Mouse (Mus musculus) kidney, embryonic 16.5 days (tissue): ENCODE measurements around the gene 4930572O03Rik. TPM values are rescaled to one million over a fixed set of nuclear protein-coding genes. Genes with fewer than 3 reads are reported as not detected.
"Not testable (repeated sequence)": the region's sequence is repeated elsewhere in the genome, so short reads cannot be mapped to it uniquely, and the experiment has no call there.

Source experiments
- ATAC-seq: fragments of 200-750 bp; cut with Nextera tagmentation; 2 replicates; pipeline ENCODE4 v1.8.0; 2017; ENCODE audit warnings: moderate TSS enrichment; ENCODE audit not compliant: low FRiP score, low TSS enrichment
- H3K27ac ChIP-seq: fragments of 300-500 bp; sonication (generic); 2 replicates; pipeline ENCODE4 v1.5.1; 2014; ENCODE audit warnings: low read length
- H3K27me3 ChIP-seq: fragments of 300-500 bp; sonication (generic); 2 replicates; pipeline ENCODE4 v1.6.1; 2014; ENCODE audit warnings: low read length, control low read depth, mixed read lengths; ENCODE audit not compliant: insufficient read depth
- H3K36me3 ChIP-seq: fragments of 300-500 bp; sonication (generic); 2 replicates; pipeline ENCODE4 v1.6.1; 2014; ENCODE audit warnings: low read length, control low read depth, mixed read lengths; ENCODE audit not compliant: insufficient read depth
- H3K4me1 ChIP-seq: fragments of 300-500 bp; sonication (generic); 2 replicates; pipeline ENCODE4 v1.6.1; 2014; ENCODE audit warnings: low read length, control low read depth, mixed read lengths; ENCODE audit not compliant: insufficient read depth
- H3K4me2 ChIP-seq: fragments of 300-500 bp; sonication (generic); replicated peaks from 2 replicates; pipeline ENCODE4 v1.6.1; 2014; ENCODE audit warnings: low read depth, low read length
- H3K4me3 ChIP-seq: fragments of 300-500 bp; sonication (generic); 2 replicates; pipeline ENCODE4 v1.5.1; 2014; ENCODE audit warnings: mild to moderate bottlenecking, low read length
- H3K9ac ChIP-seq: fragments of 300-500 bp; sonication (generic); replicated peaks from 2 replicates; pipeline ENCODE4 v1.6.1; 2014; ENCODE audit warnings: low read length
- H3K9me3 ChIP-seq: fragments of 300-500 bp; sonication (generic); 2 replicates; pipeline ENCODE4 v1.6.1; 2016; ENCODE audit warnings: low read length, control low read depth
- WGBS: fragments of 180-500 bp; shearing (Covaris S2); extraction: QIAGEN DNeasy Blood & Tissue Kit; methylation state at CpG from one replicate; pipeline ENCODE4 v1.1.7; 2014; 5-methylcytosine and 5-hydroxymethylcytosine counted together
- polyA plus RNA-seq: library from polyadenylated mRNA; unstranded; fragments of >200 nt; fragmentation: Nextera tagmentation; extraction: Ambion mirVana; gene quantifications from 2 replicates; pipeline ENCODE4 v1.2.1, GENCODE M21; 2015

The 4930572O03Rik gene
- polyA plus RNA-seq: not detected in 2 replicates

- not testable (repeated sequence) for H3K27ac ChIP-seq, H3K36me3 ChIP-seq
- WGBS: 90% methylated on average over 1 of the region's 1 CpGs
These were observed at the start of gene 4930572O03Rik for GRCm38 (mm10) chr5:15656959-15657358. TSS of gene 4930572O03Rik (minus strand) at chr5:15657059.

GRCm38 (mm10) chr5:15702891-15703290 lies 46.0 kb upstream of the 4930572O03Rik start:
- H3K9ac ChIP-seq, H3K4me2 ChIP-seq, ATAC-seq, H3K27ac ChIP-seq, H3K27me3 ChIP-seq, H3K36me3 ChIP-seq, H3K4me1 ChIP-seq, H3K9me3 ChIP-seq, H3K4me3 ChIP-seq: not testable (repeated sequence)
- 24% methylated on average over 5 of the region's 5 CpGs for WGBS

More at GRCm38 (mm10) chr5:15656959-15657358, at the start of gene 4930572O03Rik:
- H3K4me3 ChIP-seq, H3K4me1 ChIP-seq, H3K4me2 ChIP-seq, H3K9me3 ChIP-seq, H3K9ac ChIP-seq, H3K27me3 ChIP-seq, ATAC-seq: not testable (repeated sequence)

- H3K27ac ChIP-seq, ATAC-seq, H3K36me3 ChIP-seq, H3K9me3 ChIP-seq, H3K27me3 ChIP-seq, H3K4me2 ChIP-seq, H3K4me1 ChIP-seq, H3K9ac ChIP-seq, H3K4me3 ChIP-seq: not testable (repeated sequence)
- 50% methylated on average over 2 of the region's 2 CpGs for WGBS
These were observed 40.9 kb upstream of the 4930572O03Rik start for GRCm38 (mm10) chr5:15697719-15698118.

- WGBS: 82% methylated on average over 4 of the region's 4 CpGs
- not testable (repeated sequence) for H3K36me3 ChIP-seq, ATAC-seq, H3K9ac ChIP-seq, H3K27me3 ChIP-seq, H3K4me3 ChIP-seq, H3K4me1 ChIP-seq, H3K27ac ChIP-seq, H3K4me2 ChIP-seq, H3K9me3 ChIP-seq
These were observed 35.0 kb upstream of the 4930572O03Rik start for GRCm38 (mm10) chr5:15691849-15692248.

GRCm38 (mm10) chr5:15690822-15691221 lies 34.0 kb upstream of the 4930572O03Rik start:
- H3K9ac ChIP-seq, H3K36me3 ChIP-seq, H3K9me3 ChIP-seq, H3K4me3 ChIP-seq, ATAC-seq, H3K27me3 ChIP-seq, H3K27ac ChIP-seq, H3K4me2 ChIP-seq, H3K4me1 ChIP-seq: not testable (repeated sequence)
- 77% methylated on average over 4 of the region's 4 CpGs for WGBS

GRCm38 (mm10) chr5:15689659-15690213 lies 32.9 kb upstream of the 4930572O03Rik start:
- H3K36me3 ChIP-seq, H3K9ac ChIP-seq, H3K27ac ChIP-seq, H3K27me3 ChIP-seq, H3K9me3 ChIP-seq, H3K4me2 ChIP-seq, H3K4me1 ChIP-seq, H3K4me3 ChIP-seq: not testable (repeated sequence)
- peak; percentile 90 for ATAC-seq
- 78% methylated on average over 6 of the region's 6 CpGs for WGBS

GRCm38 (mm10) chr5:15688874-15689658 lies 32.2 kb upstream of the 4930572O03Rik start:
- ATAC-seq: peak; percentile 80
- not testable (repeated sequence) for H3K9ac ChIP-seq, H3K9me3 ChIP-seq, H3K4me2 ChIP-seq, H3K4me3 ChIP-seq, H3K36me3 ChIP-seq, H3K27ac ChIP-seq, H3K27me3 ChIP-seq, H3K4me1 ChIP-seq
- WGBS: 57% methylated on average over 4 of the region's 4 CpGs

GRCm38 (mm10) chr5:15681301-15682035 lies 24.6 kb upstream of the 4930572O03Rik start:
- not testable (repeated sequence) for H3K4me3 ChIP-seq, H3K27me3 ChIP-seq, H3K9ac ChIP-seq, H3K36me3 ChIP-seq, H3K9me3 ChIP-seq, H3K4me1 ChIP-seq, H3K27ac ChIP-seq, H3K4me2 ChIP-seq
- WGBS: 78% methylated on average over 7 of the region's 10 CpGs
- peak; percentile 79 for ATAC-seq

GRCm38 (mm10) chr5:15679980-15680949 lies 23.4 kb upstream of the 4930572O03Rik start:
- H3K4me2 ChIP-seq, H3K27ac ChIP-seq, H3K27me3 ChIP-seq, H3K9ac ChIP-seq, H3K4me1 ChIP-seq, H3K4me3 ChIP-seq, H3K9me3 ChIP-seq, H3K36me3 ChIP-seq: not testable (repeated sequence)
- 70% methylated on average over 13 of the region's 13 CpGs for WGBS
- peak; percentile 70; the same call in 1 of the 2 replicates for ATAC-seq
